Mouse (Mus musculus) MEL (cell line): ENCODE data around the gene Tuba3a. TPM values are rescaled to one million over a fixed set of nuclear protein-coding genes. Genes with fewer than 3 reads are reported as not detected.

Source experiments
- DNase-seq: peaks from one replicate; pipeline ENCODE4 v3.0.0; 2011; ENCODE audit warnings: low read depth, low spot score
- H3K27ac ChIP-seq: 2 replicates; pipeline ENCODE4 v1.5.1; 2012; ENCODE audit warnings: low read depth, mild to moderate bottlenecking, control low read depth, low read length, moderate library complexity; ENCODE audit not compliant: control insufficient read depth
- H3K27me3 ChIP-seq, 2 experiments: fragments of 150-350 bp in 1 of 2; sonication (generic) in 1 of 2; 2 replicates each; pipeline ENCODE4 v1.6.1; 2012; ENCODE audit warnings: low read length in 2 of 2, mild to moderate bottlenecking in 2 of 2, improper control_type of control experiment in 1 of 2, moderate library complexity in 1 of 2; ENCODE audit not compliant: insufficient read depth in 2 of 2, control insufficient read depth in 1 of 2
- H3K36me3 ChIP-seq, 2 experiments: 2 replicates each; pipeline ENCODE4 v1.6.1; 2012 to 2014; ENCODE audit warnings: low read length in 2 of 2, improper control_type of control experiment in 1 of 2, inconsistent platforms in 1 of 2, mild to moderate bottlenecking in 1 of 2; ENCODE audit not compliant: insufficient read depth in 2 of 2, control insufficient read depth in 1 of 2
- H3K4me1 ChIP-seq, 2 experiments: fragments of 150-350 bp in 1 of 2; sonication (generic) in 1 of 2; 2 replicates each; pipeline ENCODE4 v1.6.1; 2012; ENCODE audit warnings: low read length in 2 of 2, improper control_type of control experiment in 1 of 2, mild to moderate bottlenecking in 1 of 2; ENCODE audit not compliant: insufficient read depth in 2 of 2, control insufficient read depth in 1 of 2
- H3K4me3 ChIP-seq, 2 experiments: fragments of 150-350 bp in 1 of 2; sonication (generic) in 1 of 2; 2 replicates each; pipeline ENCODE4 v1.5.1; 2012; ENCODE audit warnings: low read depth in 2 of 2, low read length in 2 of 2, mild to moderate bottlenecking in 2 of 2, moderate library complexity in 2 of 2, control low read depth in 1 of 2, improper control_type of control experiment in 1 of 2; ENCODE audit not compliant: control insufficient read depth in 1 of 2, insufficient read depth in 1 of 2
- H3K79me2 ChIP-seq: 2 replicates; pipeline ENCODE4 v1.6.1; 2012; ENCODE audit warnings: mild to moderate bottlenecking, low read length, moderate library complexity; ENCODE audit not compliant: control insufficient read depth, poor library complexity, insufficient read depth
- H3K9ac ChIP-seq: 2 replicates; pipeline ENCODE4 v1.6.1; 2012; ENCODE audit warnings: low read depth, mild to moderate bottlenecking, control low read depth, low read length, moderate library complexity; ENCODE audit not compliant: control insufficient read depth, poor library complexity, severe bottlenecking
- H3K9me3 ChIP-seq: fragments of 150-350 bp; sonication (generic); replicated peaks from 2 replicates; pipeline ENCODE4 v1.6.1; 2012; ENCODE audit warnings: mild to moderate bottlenecking, low read length, improper control_type of control experiment, moderate library complexity; ENCODE audit not compliant: insufficient read depth
- BHLHE40 ChIP-seq: IDR thresholded peaks from 2 replicates; pipeline ENCODE4 v1.6.1; 2012; ENCODE audit warnings: low read depth, mild to moderate bottlenecking, inconsistent platforms, low read length, improper control_type of control experiment, borderline replicate concordance
- CTCF ChIP-seq, 3 experiments: IDR thresholded peaks in 2 of 3; conservative IDR thresholded peaks in 1 of 3; 2 replicates each; pipeline ENCODE4 v1.5.1; 2011 to 2012; ENCODE audit warnings: low read length in 3 of 3, low read depth in 2 of 3, mild to moderate bottlenecking in 2 of 3, improper control_type of control experiment in 1 of 3, inconsistent platforms in 1 of 3, mixed read lengths in 1 of 3, moderate library complexity in 1 of 3; ENCODE audit not compliant: control insufficient read depth in 1 of 3, insufficient read depth in 1 of 3, poor library complexity in 1 of 3, severe bottlenecking in 1 of 3
- E2F4 ChIP-seq: IDR thresholded peaks from 2 replicates; pipeline ENCODE4 v1.6.1; 2011; ENCODE audit warnings: low read depth, low read length, improper control_type of control experiment, borderline replicate concordance
- EP300 ChIP-seq, 2 experiments: IDR thresholded peaks; 2 replicates each; pipeline ENCODE4 v1.6.1; 2011; ENCODE audit warnings: improper control_type of control experiment in 2 of 2, low read length in 2 of 2, low read depth in 1 of 2, mild to moderate bottlenecking in 1 of 2
- ETS1 ChIP-seq: IDR thresholded peaks from 2 replicates; pipeline ENCODE4 v1.6.1; 2012; ENCODE audit warnings: low read depth, mild to moderate bottlenecking, inconsistent platforms, low read length, improper control_type of control experiment, moderate library complexity
- GABPA ChIP-seq: IDR thresholded peaks from 2 replicates; pipeline ENCODE4 v1.6.1; 2012; ENCODE audit warnings: low read depth, mild to moderate bottlenecking, inconsistent platforms, low read length, improper control_type of control experiment, moderate library complexity
- GATA1 ChIP-seq: IDR thresholded peaks from 2 replicates; pipeline ENCODE4 v1.6.1; 2011; ENCODE audit warnings: low read depth, low read length, improper control_type of control experiment
- HCFC1 ChIP-seq: IDR thresholded peaks from 2 replicates; pipeline ENCODE4 v1.6.1; 2012; ENCODE audit warnings: low read depth, mild to moderate bottlenecking, inconsistent platforms, low read length, improper control_type of control experiment, moderate library complexity
- MAZ ChIP-seq: IDR thresholded peaks from 2 replicates; pipeline ENCODE4 v1.6.1; 2012; ENCODE audit warnings: low read depth, mild to moderate bottlenecking, inconsistent platforms, low read length, improper control_type of control experiment
- MEF2A ChIP-seq: IDR thresholded peaks from 2 replicates; pipeline ENCODE4 v1.6.1; 2014; ENCODE audit warnings: low read depth, mild to moderate bottlenecking, inconsistent platforms, low read length, improper control_type of control experiment; ENCODE audit not compliant: poor library complexity, insufficient replicate concordance, severe bottlenecking; ENCODE audit errors: extremely low read depth
- NELFE ChIP-seq: IDR thresholded peaks from 2 replicates; pipeline ENCODE4 v1.6.1; 2011; ENCODE audit warnings: low read depth, low read length, improper control_type of control experiment
- NRF1 ChIP-seq: IDR thresholded peaks from 2 replicates; pipeline ENCODE4 v1.6.1; 2014; ENCODE audit warnings: low read depth, mild to moderate bottlenecking, inconsistent platforms, low read length, improper control_type of control experiment, moderate library complexity; ENCODE audit not compliant: poor library complexity, insufficient read depth, severe bottlenecking
- POLR2AphosphoS2 ChIP-seq: IDR thresholded peaks from 2 replicates; pipeline ENCODE4 v1.6.1; 2011; ENCODE audit warnings: low read length, improper control_type of control experiment
- SIN3A ChIP-seq: IDR thresholded peaks from 2 replicates; pipeline ENCODE4 v1.6.1; 2012; ENCODE audit warnings: low read length, improper control_type of control experiment, inconsistent platforms
- TBP ChIP-seq: IDR thresholded peaks from 2 replicates; pipeline ENCODE4 v1.8.0; 2011; ENCODE audit warnings: low read depth, low read length, improper control_type of control experiment
- TCF12 ChIP-seq: IDR thresholded peaks from 2 replicates; pipeline ENCODE4 v1.6.1; 2014; ENCODE audit warnings: low read depth, mild to moderate bottlenecking, inconsistent platforms, low read length, improper control_type of control experiment, moderate library complexity
- UBTF ChIP-seq: IDR thresholded peaks from 2 replicates; pipeline ENCODE4 v1.6.1; 2012; ENCODE audit warnings: low read depth, mild to moderate bottlenecking, inconsistent platforms, low read length, improper control_type of control experiment, moderate library complexity, borderline replicate concordance; ENCODE audit not compliant: insufficient read depth
- USF1 ChIP-seq: IDR thresholded peaks from 2 replicates; pipeline ENCODE4 v1.6.1; 2014; ENCODE audit warnings: low read depth, mild to moderate bottlenecking, inconsistent platforms, low read length, improper control_type of control experiment, moderate library complexity
- USF2 ChIP-seq, 2 experiments: IDR thresholded peaks; 2 replicates each; pipeline ENCODE4 v1.6.1; 2011 to 2012; ENCODE audit warnings: improper control_type of control experiment in 2 of 2, low read length in 2 of 2, borderline replicate concordance in 1 of 2, inconsistent platforms in 1 of 2, low read depth in 1 of 2, mild to moderate bottlenecking in 1 of 2; ENCODE audit not compliant: insufficient read depth in 1 of 2
- ZC3H11A ChIP-seq: IDR thresholded peaks from 2 replicates; pipeline ENCODE4 v1.6.1; 2012; ENCODE audit warnings: low read depth, mild to moderate bottlenecking, inconsistent platforms, low read length, improper control_type of control experiment
- ZKSCAN1 ChIP-seq: IDR thresholded peaks from 2 replicates; pipeline ENCODE4 v1.6.1; 2012; ENCODE audit warnings: low read depth, mild to moderate bottlenecking, inconsistent platforms, low read length, improper control_type of control experiment, moderate library complexity
- polyA plus RNA-seq, 2 experiments: library from polyadenylated mRNA; stranded (reverse) in 1 of 2; unstranded in 1 of 2; fragments of >175 nt in 1 of 2; fragments of >200 nt in 1 of 2; gene quantifications; 2 replicates each; pipeline versions ENCODE4 v1.2.1 to v1.2.4; 2012; ENCODE audit warnings: low replicate concordance in 2 of 2, low read depth in 1 of 2; ENCODE audit not compliant: insufficient read length in 2 of 2, insufficient read depth in 1 of 2, missing spikeins in 1 of 2
- total RNA-seq: library from RNA; depleted of rRNA; stranded (reverse); fragments of 300-350 nt; gene quantifications from 2 replicates; pipeline ENCODE4 v1.2.3, GENCODE M21; 2012

The Tuba3a gene
- total and polyA plus RNA-seq, 3 experiments, result 0.06 TPM; not detected in 2

- Histone ChIP-seq H3K9me3 (no peaks in the 10 kb centered on the region), H3K79me2 (peaks cover 10% of the 10 kb centered on the region), H3K36me3 (no peaks in the 10 kb centered on the region; a peak in 1 of 4 replicates)
- TF ChIP-seq USF1 (no peak), EP300 (IDR thresholded peaks at IDR 0.05; ENCODE audit: low read depth in 1 of 2, low read length in 2 of 2) (no peak), ZKSCAN1 (no peak), POLR2AphosphoS2 (no peak), ZC3H11A (no peak), UBTF (no peak), NELFE (no peak), ETS1 (no peak), USF2 (IDR thresholded peaks at IDR 0.05; ENCODE audit: borderline replicate concordance in 1 of 2, insufficient read depth in 1 of 2, low read depth in 1 of 2, low read length in 2 of 2) (no peak)
- TF ChIP-seq, all 39 proteins: peak for 0
- Histone ChIP-seq H3K9ac (no peak overlapping the region), H3K27ac (no peak overlapping the region), H3K4me3 (no peak overlapping the region), H3K4me1 (peaks cover 2 to 7% of the 10 kb centered on the region in 2 experiments; a peak in 3 of 4 replicates), H3K27me3 (no peaks in the 10 kb centered on the region)
- no peak for DNase-seq
Measured at GRCm38 (mm10) chr6:125308921-125309320, 23.1 kb upstream of the Tuba3a start.

GRCm38 (mm10) chr6:125307091-125307490 is 21.2 kb upstream of the Tuba3a start:
- H3K36me3 ChIP-seq, result no peaks in the 10 kb centered on the region
- no peaks in the 10 kb centered on the region for H3K4me1 ChIP-seq
- DNase-seq, result no peak
- TF ChIP-seq MEF2A, result no peak
- no peak for TF ChIP-seq UBTF
- no peak for TF ChIP-seq TCF12
- TF ChIP-seq GATA1, result no peak
- no peak overlapping the region for H3K27ac ChIP-seq
- no peak overlapping the region for H3K4me3 ChIP-seq
- no peaks in the 10 kb centered on the region for H3K79me2 ChIP-seq
- H3K27me3 ChIP-seq, result no peaks in the 10 kb centered on the region
- no peaks in the 10 kb centered on the region for H3K9me3 ChIP-seq
- no peak overlapping the region for H3K9ac ChIP-seq

- Histone ChIP-seq H3K79me2 (no peaks in the 10 kb centered on the region), H3K4me3 (no peak overlapping the region), H3K4me1 (no peaks in the 10 kb centered on the region), H3K36me3 (no peaks in the 10 kb centered on the region), H3K27ac (no peak overlapping the region), H3K9me3 (no peaks in the 10 kb centered on the region), H3K27me3 (no peaks in the 10 kb centered on the region), H3K9ac (no peak overlapping the region)
- no peak for DNase-seq
- TF ChIP-seq MAZ (no peak), E2F4 (no peak), BHLHE40 (no peak), USF1 (no peak), NRF1 (no peak), GABPA (no peak), GATA1 (no peak), SIN3A (no peak), USF2 (IDR thresholded peaks at IDR 0.05; ENCODE audit: borderline replicate concordance in 1 of 2, insufficient read depth in 1 of 2, low read depth in 1 of 2, low read length in 2 of 2) (no peak), HCFC1 (no peak), TBP (no peak), POLR2AphosphoS2 (no peak), CTCF (IDR thresholded peaks at IDR 0.05 in 2 of 3, conservative IDR thresholded peaks at IDR 0.05 in 1 of 3; ENCODE audit: control insufficient read depth in 1 of 3, insufficient read depth in 1 of 3, low read depth in 2 of 3, low read length in 3 of 3, poor library complexity in 1 of 3, severe bottlenecking in 1 of 3) (no peak)
- TF ChIP-seq, all 39 proteins: peak for 0
Measured at GRCm38 (mm10) chr6:125305465-125305864, 19.6 kb upstream of the Tuba3a start.
